Mouse (Mus musculus) layer of hippocampus, adult 8-10 months (tissue): ENCODE results near the gene Ptprg. TPM values are rescaled to one million over a fixed set of nuclear protein-coding genes. Genes with fewer than 3 reads are reported as not detected.

Source experiments
- DNase-seq, 2 experiments: peaks; one replicate each; pipeline ENCODE4 v3.0.0; 2022; ENCODE audit warnings: low spot score in 2 of 2
- total RNA-seq, 4 experiments: library from RNA; stranded (reverse); gene quantifications; 2 replicates each; pipeline ENCODE4 v1.2.4; 2022

The Ptprg gene
- 100 to 1,000 TPM in 1 of 4 experiments, 10 to 100 TPM in 3; 88.2 to 105 (median 94.3) TPM for total RNA-seq

GRCm38 (mm10) chr14:11553273-11553665 lies at the start of gene Ptprg:
Ptprg (plus strand) TSS chr14:11553532.
- peak; percentile 76 to 82 for DNase-seq

GRCm38 (mm10) chr14:11503803-11504365 lies 49.4 kb upstream of the Ptprg start:
- DNase-seq = no peak

- DNase-seq = no peak
Observed at GRCm38 (mm10) chr14:11510173-11510572, 43.2 kb upstream of the Ptprg start.

GRCm38 (mm10) chr14:11519171-11519570 lies 34.2 kb upstream of the Ptprg start:
- no peak for DNase-seq

GRCm38 (mm10) chr14:11523052-11523451 lies 30.3 kb upstream of the Ptprg start:
- no peak for DNase-seq

GRCm38 (mm10) chr14:11529591-11529990 lies 23.7 kb upstream of the Ptprg start:
- DNase-seq = no peak

- DNase-seq = no peak
Observed at GRCm38 (mm10) chr14:11534456-11534855, 18.9 kb upstream of the Ptprg start.

GRCm38 (mm10) chr14:11536121-11536520 lies 17.2 kb upstream of the Ptprg start:
- no peak for DNase-seq

GRCm38 (mm10) chr14:11551892-11552291 lies 1.4 kb upstream of the Ptprg start:
- DNase-seq = no peak

GRCm38 (mm10) chr14:11552521-11553272 lies 635 bp upstream of the Ptprg start:
- DNase-seq = no peak

- DNase-seq = peak in 1 of 2 experiments; percentile 28
Observed at GRCm38 (mm10) chr14:11553679-11554305, 460 bp downstream of the Ptprg start.

GRCm38 (mm10) chr14:11554306-11555041 lies 1.1 kb downstream of the Ptprg start:
- peak; percentile 38 to 39 for DNase-seq

- no peak for DNase-seq
Observed at GRCm38 (mm10) chr14:11555061-11555501, 1.7 kb downstream of the Ptprg start.

GRCm38 (mm10) chr14:11555521-11556355 lies 2.4 kb downstream of the Ptprg start:
- peak in 1 of 2 experiments; percentile 51 for DNase-seq

GRCm38 (mm10) chr14:11556356-11557130 lies 3.2 kb downstream of the Ptprg start:
- DNase-seq = peak; percentile 58 to 76

- no peak for DNase-seq
Observed at GRCm38 (mm10) chr14:11558496-11558895, 5.2 kb downstream of the Ptprg start.

- DNase-seq = no peak
Observed at GRCm38 (mm10) chr14:11560641-11561232, 7.4 kb downstream of the Ptprg start.

- DNase-seq = no peak
Observed at GRCm38 (mm10) chr14:11561397-11561796, 8.1 kb downstream of the Ptprg start.

GRCm38 (mm10) chr14:11562870-11563269 lies 9.5 kb downstream of the Ptprg start:
- no peak for DNase-seq

- DNase-seq = no peak
Observed at GRCm38 (mm10) chr14:11563656-11564055, 10.3 kb downstream of the Ptprg start.
